ENCODE assay signal across 22 mouse cellular contexts in genomic region chr2:30937731-30938130, GRCm38 (mm10).
"Had no signal": no experiment of that assay in that cellular context is flagged by ENCODE, and none has a peak within 500 bp of the region (broad histone marks: within the 10 kb centered on the region; RNA-seq: fewer than 3 reads in every experiment).

No protein-coding gene starts in this region.

- H3K4me1 ChIP-seq: limb, embryonic 13.5 days; neural tube, embryonic 12.5 days; neural tube, embryonic 15.5 days had no signal

- H3K4me2 ChIP-seq: limb, embryonic 13.5 days; liver, embryonic 12.5 days; liver, embryonic 15.5 days; neural tube, embryonic 12.5 days; neural tube, embryonic 15.5 days had no signal

- H3K27ac ChIP-seq: kidney, postnatal 0 days; layer of hippocampus, adult 2 months; limb, embryonic 10.5 days; limb, embryonic 13.5 days; liver, embryonic 12.5 days; liver, embryonic 15.5 days; midbrain, embryonic 10.5 days; neural tube, embryonic 12.5 days; neural tube, embryonic 15.5 days; stomach, postnatal 0 days had no signal

- H3K4me3 ChIP-seq: layer of hippocampus, adult 2 months; limb, embryonic 10.5 days; limb, embryonic 13.5 days; liver, embryonic 12.5 days; liver, embryonic 15.5 days; megakaryocyte, embryonic 14.5 days; midbrain, embryonic 10.5 days; neural tube, embryonic 12.5 days; neural tube, embryonic 15.5 days had no signal

- H3K27me3 ChIP-seq: limb, embryonic 13.5 days; neural tube, embryonic 12.5 days; neural tube, embryonic 15.5 days had no signal

- H3K9me3 ChIP-seq: limb, embryonic 10.5 days; limb, embryonic 13.5 days; liver, embryonic 12.5 days; liver, embryonic 15.5 days; megakaryocyte, embryonic 14.5 days; midbrain, embryonic 10.5 days; neural tube, embryonic 12.5 days; neural tube, embryonic 15.5 days had no signal

- H3K9ac ChIP-seq: limb, embryonic 13.5 days; liver, embryonic 12.5 days; liver, embryonic 15.5 days; neural tube, embryonic 12.5 days; neural tube, embryonic 15.5 days had no signal

- H3K36me3 ChIP-seq: limb, embryonic 10.5 days; limb, embryonic 13.5 days; liver, embryonic 12.5 days; liver, embryonic 15.5 days; midbrain, embryonic 10.5 days; neural tube, embryonic 12.5 days; neural tube, embryonic 15.5 days had no signal

- ATAC-seq: intestine, embryonic 16.5 days; liver, embryonic 12.5 days had no signal

- DNase-seq: kidney, adult 2 months; kidney, postnatal 25 days; layer of hippocampus, adult 9-11 months; liver; midbrain, embryonic 14.5 days; right cerebral cortex, adult 18-20 months; right cerebral cortex, postnatal 14 days; right cerebral cortex, postnatal 4 days; thymus, adult 2 months; thymus, postnatal 14 days had no signal
